Mouse (Mus musculus) left cerebral cortex, postnatal 36 days (tissue): Measurements from ENCODE around the gene Rcor2. TPM values are rescaled to one million over a fixed set of nuclear protein-coding genes. Genes with fewer than 3 reads are reported as not detected.
A peak's percentile ranks its signal among the peaks of the same experiment; 100 is the strongest.

ENCODE experiments used
- DNase-seq, 2 experiments: peaks; one replicate each; pipeline ENCODE4 v3.0.0; 2021 to 2022; ENCODE audit warnings: low spot score in 2 of 2, mixed read lengths in 1 of 2
- intact Hi-C: fragments of 180-260 bp; cut with DNase I; formaldehyde crosslinking; loops from one replicate; pipeline ENCODE4 v1.15.1; 2025
- total RNA-seq, 2 experiments: library from RNA; stranded (reverse); gene quantifications; 2 replicates each; pipeline ENCODE4 v1.2.3; 2021

Gene Rcor2
- total RNA-seq, 2 experiments from 2014 or later: 14.9 to 16.0 TPM

DNA sequence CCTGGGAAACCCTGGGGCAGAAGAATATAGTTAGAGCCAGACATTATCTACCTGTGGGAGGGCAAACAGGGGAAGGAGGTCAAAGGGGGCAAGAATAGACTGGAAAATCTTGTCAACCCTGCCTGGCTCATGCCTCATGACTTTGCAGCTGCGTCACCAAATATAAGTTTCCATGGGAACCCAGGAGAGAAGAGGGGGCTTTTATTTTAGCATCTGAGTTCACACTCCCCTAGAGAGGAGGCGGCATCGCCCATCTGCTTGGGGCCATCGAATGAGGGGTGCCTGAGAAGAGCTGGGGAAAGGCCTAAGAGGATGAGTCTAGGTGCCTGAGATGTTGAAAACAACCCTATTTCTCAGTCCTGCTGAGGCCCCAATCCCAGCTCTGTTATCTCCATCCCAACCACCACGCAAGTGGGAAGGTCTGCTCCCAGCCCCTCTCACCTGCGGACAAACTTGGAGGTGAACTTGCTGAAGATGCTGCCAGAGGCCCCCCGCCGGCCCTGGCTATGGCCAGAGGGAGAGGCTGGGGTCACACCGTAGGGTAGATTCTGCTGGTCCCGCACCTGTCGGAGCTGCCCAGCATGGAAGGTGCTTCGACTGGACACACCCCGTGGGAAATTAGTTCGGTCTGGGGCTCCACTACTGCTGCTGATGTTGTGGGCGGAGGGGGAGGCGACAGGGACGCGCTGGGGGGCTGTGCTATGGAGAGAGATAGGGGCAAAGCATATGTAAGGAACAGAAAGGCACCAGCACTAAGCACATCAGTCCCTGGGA is 13.6 kb downstream of the Rcor2 start:
- intact Hi-C loops: loop anchor here (2.0 kb wide), 1 partner anchor 60 kb away; the partner anchor contains the start of gene Mark2

DNA sequence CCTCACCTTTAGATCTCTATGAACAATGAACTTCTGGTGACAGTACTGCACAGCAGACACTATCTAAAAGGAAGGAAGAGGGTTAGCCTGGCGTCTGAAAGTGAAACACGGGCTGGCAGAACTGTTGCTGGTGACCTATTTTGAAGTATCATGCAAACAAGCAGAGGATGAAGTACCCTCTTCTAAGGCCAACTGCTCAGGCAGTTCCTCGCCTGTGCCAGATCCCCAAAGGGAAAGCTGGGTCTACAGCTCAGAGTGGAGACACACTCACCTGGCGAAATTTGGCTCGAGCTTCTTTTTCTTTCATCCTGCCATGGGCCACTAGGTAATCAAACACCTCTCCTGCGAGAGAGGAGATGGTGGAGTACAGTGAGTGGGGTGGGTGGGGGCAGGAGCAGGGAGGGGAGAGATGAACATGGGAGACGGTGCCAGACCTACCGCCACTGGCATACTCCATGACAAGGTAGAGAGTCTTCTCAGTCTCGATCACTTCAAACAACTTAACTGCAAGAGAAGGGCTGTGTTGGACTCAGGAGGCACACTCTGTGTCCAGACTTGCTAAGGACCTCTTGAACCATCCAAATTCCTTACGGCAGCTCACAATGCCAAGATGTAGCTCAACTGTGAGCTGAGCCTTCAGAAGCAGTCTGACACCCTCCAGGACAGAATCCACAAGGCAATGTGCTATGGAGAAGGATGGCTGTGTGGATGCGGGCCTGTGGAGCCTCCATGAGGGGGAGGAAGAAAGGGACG is 19.6 kb downstream of the Rcor2 start:
- intact Hi-C loops: no loop called here
- DNase-seq: no peak

More for the DNA sequence above, 13.6 kb downstream of the Rcor2 start:
- DNase-seq: peak; percentile 78 to 84

- intact Hi-C loops: no loop called here
- DNase-seq: no peak
These were observed 21.2 kb downstream of the Rcor2 start for GRCm38 (mm10) chr19:7288288-7288687.

- intact Hi-C loops: no loop called here
- DNase-seq: no peak
These were observed 22.6 kb downstream of the Rcor2 start for GRCm38 (mm10) chr19:7289767-7290166.

GRCm38 (mm10) chr19:7291958-7292709 is 25.0 kb downstream of the Rcor2 start:
- intact Hi-C loops: no loop called here
- no peak for DNase-seq

GRCm38 (mm10) chr19:7294098-7294876 is 27.2 kb downstream of the Rcor2 start:
- intact Hi-C loops: no loop called here
- DNase-seq: no peak

- no peak for DNase-seq
- intact Hi-C loops: no loop called here
These were observed 28.0 kb downstream of the Rcor2 start for GRCm38 (mm10) chr19:7295071-7295658.

- intact Hi-C loops: no loop called here
- DNase-seq: no peak
These were observed 28.8 kb downstream of the Rcor2 start for GRCm38 (mm10) chr19:7295959-7296358.

GRCm38 (mm10) chr19:7299052-7299451 is 31.9 kb downstream of the Rcor2 start:
- DNase-seq: peak; percentile 66 to 77
- intact Hi-C loops: no loop called here

GRCm38 (mm10) chr19:7300078-7300477 is 33.0 kb downstream of the Rcor2 start:
- no peak for DNase-seq
- intact Hi-C loops: loop anchor here (5.0 kb wide), 1 partner anchor 42 kb away; the partner anchor contains the start of gene Mark2

DNA sequence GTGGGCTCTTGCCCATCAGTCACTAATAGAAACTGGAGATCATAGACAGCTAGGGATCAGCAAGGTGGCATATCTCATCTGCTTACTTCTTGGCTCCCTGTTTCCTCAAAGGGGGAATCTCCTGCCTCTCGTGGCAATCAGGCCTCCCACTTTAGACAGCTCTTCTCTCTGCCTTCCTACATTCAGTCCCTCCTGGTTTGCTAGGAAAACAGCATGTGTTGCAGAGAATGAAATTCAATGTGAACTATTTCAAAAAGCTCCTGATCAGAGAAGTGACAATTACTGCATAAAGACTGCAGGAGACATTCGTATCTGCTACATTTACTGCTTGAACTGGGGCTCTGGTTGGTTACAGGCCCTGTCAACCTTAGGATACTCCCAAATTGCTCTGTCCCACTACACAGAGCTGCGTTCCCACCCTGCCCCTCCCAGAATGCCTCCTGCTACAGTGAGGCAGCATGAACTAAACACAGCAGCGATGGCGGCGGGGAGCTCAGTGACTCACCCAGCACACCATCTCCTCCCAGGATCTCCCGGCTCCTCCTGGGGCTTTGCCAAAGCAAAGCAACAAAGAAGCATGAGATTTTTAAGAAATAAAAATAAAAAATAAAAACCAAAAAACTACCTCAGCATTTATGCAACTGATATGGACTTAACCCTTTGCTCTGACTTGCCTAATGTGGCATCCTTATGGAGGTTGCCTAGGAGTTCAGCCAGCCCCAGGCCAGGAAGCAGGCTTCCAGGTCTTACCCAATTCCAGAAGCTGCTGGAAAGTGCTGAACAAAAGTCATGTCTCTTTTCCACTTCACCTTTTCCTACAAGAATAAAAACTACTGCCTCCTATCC is 34.7 kb downstream of the Rcor2 start:
- peak; percentile 54 to 70 for DNase-seq
- intact Hi-C loops: loop anchor here (5.0 kb wide), 1 partner anchor 40 kb away; the partner anchor contains the start of gene Mark2

- DNase-seq: no peak
- intact Hi-C loops: loop anchor here (5.0 kb wide), 1 partner anchor 40 kb away; the partner anchor contains the start of gene Mark2
These were observed 35.3 kb downstream of the Rcor2 start for GRCm38 (mm10) chr19:7302493-7302797.

GRCm38 (mm10) chr19:7303796-7304195 is 36.7 kb downstream of the Rcor2 start:
- intact Hi-C loops: loop anchor here (5.0 kb wide), 1 partner anchor 39 kb away; the partner anchor contains the start of gene Mark2
- DNase-seq: no peak

GRCm38 (mm10) chr19:7304801-7305200 is 37.7 kb downstream of the Rcor2 start:
- DNase-seq: no peak
- intact Hi-C loops: loop anchor here (5.0 kb wide), 1 partner anchor 38 kb away; the partner anchor contains the start of gene Mark2

DNA sequence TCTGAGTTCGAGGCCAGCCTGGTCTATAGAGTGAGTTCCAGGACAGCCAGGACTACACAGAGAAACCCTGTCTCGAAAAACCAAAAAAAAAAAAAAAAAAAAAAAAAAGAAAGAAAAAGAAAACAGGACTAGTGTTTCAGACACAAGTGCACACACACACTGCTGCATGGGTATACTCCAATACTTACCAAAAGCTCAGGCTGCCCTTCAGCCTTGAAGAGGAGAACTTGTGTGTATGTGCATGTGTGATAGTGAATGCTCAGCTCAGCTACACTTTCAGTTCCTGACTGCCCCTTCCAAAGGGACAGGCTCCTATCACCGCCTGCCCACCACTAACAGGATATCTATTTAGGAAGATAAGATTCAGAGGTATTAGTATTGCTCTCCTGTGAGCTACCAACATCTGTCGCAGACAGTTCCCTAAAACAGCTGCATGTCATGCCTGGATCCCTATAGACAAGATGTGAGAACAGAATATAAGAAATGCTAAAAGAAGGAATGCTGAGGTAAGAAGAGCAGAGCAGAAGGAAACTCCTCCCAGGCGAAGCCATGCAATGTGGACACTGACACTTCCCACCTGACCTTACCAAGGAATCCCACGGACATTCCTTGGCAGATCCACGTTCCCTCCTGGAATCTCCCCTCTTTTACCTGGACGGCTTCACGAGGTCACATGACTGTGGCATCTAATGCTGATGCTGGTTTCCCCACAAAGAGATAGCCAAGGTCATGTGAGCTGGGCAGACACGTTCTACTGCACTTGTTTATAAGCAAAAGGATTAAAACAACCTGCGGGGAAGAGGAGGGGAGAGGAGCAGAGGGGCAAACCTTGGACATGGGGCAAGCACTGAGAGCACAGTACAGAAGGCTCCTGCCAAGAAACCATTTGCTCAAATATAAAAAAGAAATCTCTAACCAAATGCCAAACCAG is 38.5 kb downstream of the Rcor2 start:
- DNase-seq: no peak
- intact Hi-C loops: no loop called here

DNA sequence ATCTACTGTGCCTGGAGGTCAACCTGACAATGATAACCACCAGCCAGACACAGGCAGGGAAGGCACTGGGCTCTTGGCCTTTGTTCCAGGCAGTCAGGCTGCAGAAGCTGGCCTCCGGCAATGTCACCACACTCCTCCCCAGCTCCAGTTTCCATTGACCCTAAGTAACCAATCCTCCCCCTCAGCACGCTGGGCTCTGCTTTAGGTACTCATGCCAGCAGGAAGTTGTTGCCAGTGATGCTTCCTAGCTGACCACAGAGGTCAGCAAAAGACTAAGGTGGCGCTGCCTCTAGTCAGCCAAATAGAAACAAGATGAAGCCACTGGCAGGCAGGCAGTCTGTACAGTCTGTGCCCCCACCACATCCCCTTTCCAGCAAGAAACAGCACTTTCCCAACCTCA is 39.8 kb downstream of the Rcor2 start:
- intact Hi-C loops: no loop called here
- DNase-seq: no peak
